Mouse (Mus musculus): ENCODE measurements around the gene Kcnt1.

Gene Kcnt1

GRCm38 (mm10) chr2:25879061-25879460, 15.5 kb downstream of the Kcnt1 start:
- DNase-seq: no peak

GRCm38 (mm10) chr2:25882276-25882675, 18.7 kb downstream of the Kcnt1 start:
- no peak for DNase-seq

GRCm38 (mm10) chr2:25884756-25885155, 21.2 kb downstream of the Kcnt1 start:
- DNase-seq: no peak

GRCm38 (mm10) chr2:25887226-25887625, 23.7 kb downstream of the Kcnt1 start:
- no peak for DNase-seq

- DNase-seq: peak; percentile 37
These were observed 24.6 kb downstream of the Kcnt1 start for GRCm38 (mm10) chr2:25888144-25888543.

GRCm38 (mm10) chr2:25892440-25892839, 28.9 kb downstream of the Kcnt1 start:
- no peak for DNase-seq

- DNase-seq: no peak
These were observed 35.4 kb downstream of the Kcnt1 start for GRCm38 (mm10) chr2:25898970-25899369.

GRCm38 (mm10) chr2:25909872-25910271, 46.3 kb downstream of the Kcnt1 start:
- DNase-seq: no peak

- peak; percentile 66 for DNase-seq
These were observed 49.7 kb downstream of the Kcnt1 start for GRCm38 (mm10) chr2:25913247-25913646.

GRCm38 (mm10) chr2:25914201-25914600, 50.7 kb downstream of the Kcnt1 start:
- DNase-seq: no peak

GRCm38 (mm10) chr2:25914821-25915220, 51.3 kb downstream of the Kcnt1 start:
- no peak for DNase-seq

GRCm38 (mm10) chr2:25918408-25918807, 54.9 kb downstream of the Kcnt1 start:
- DNase-seq: no peak

GRCm38 (mm10) chr2:25919972-25920371, 56.4 kb downstream of the Kcnt1 start:
- no peak for DNase-seq

GRCm38 (mm10) chr2:25923799-25924198, 60.3 kb downstream of the Kcnt1 start:
- DNase-seq: no peak

- DNase-seq: no peak
These were observed 61.4 kb downstream of the Kcnt1 start for GRCm38 (mm10) chr2:25924934-25925333.

- no peak for DNase-seq
These were observed 64.3 kb downstream of the Kcnt1 start for GRCm38 (mm10) chr2:25927821-25928220.

GRCm38 (mm10) chr2:25931249-25931859, 67.8 kb downstream of the Kcnt1 start:
- DNase-seq: peak; percentile 45

- DNase-seq: peak; percentile 69
These were observed 77.0 kb downstream of the Kcnt1 start for GRCm38 (mm10) chr2:25940503-25940902.

GRCm38 (mm10) chr2:25943822-25944221, 80.3 kb downstream of the Kcnt1 start:
- no peak for DNase-seq

GRCm38 (mm10) chr2:25947950-25948349, 84.4 kb downstream of the Kcnt1 start:
- DNase-seq: no peak

- no peak for DNase-seq
These were observed 85.8 kb downstream of the Kcnt1 start for GRCm38 (mm10) chr2:25949291-25949690.
